Mouse (Mus musculus) liver, embryonic 14.5 days (tissue): ENCODE results near the gene Gcgr.

Experiments
- CTCF ChIP-seq: IDR thresholded peaks from 2 replicates; pipeline ENCODE4 v1.5.1; 2016; ENCODE audit warnings: antibody characterized with exemption, low read depth, control low read depth
- EP300 ChIP-seq: IDR thresholded peaks from 2 replicates; pipeline ENCODE4 v1.6.1; 2016; ENCODE audit warnings: antibody characterized with exemption, low read depth

GRCm38 (mm10) chr11:120576365-120576981 lies 46.0 kb downstream of the Gcgr start:
- no peak for TF ChIP-seq CTCF
- TF ChIP-seq EP300 = no peak
